Mouse (Mus musculus) MEL (cell line): ENCODE results near the gene Unc79. TPM values are rescaled to one million over a fixed set of nuclear protein-coding genes. Genes with fewer than 3 reads are reported as not detected.

Experiments
- DNase-seq: peaks from one replicate; pipeline ENCODE4 v3.0.0; 2011; ENCODE audit warnings: low read depth, low spot score
- H3K27ac ChIP-seq: 2 replicates; pipeline ENCODE4 v1.5.1; 2012; ENCODE audit warnings: low read depth, mild to moderate bottlenecking, control low read depth, low read length, moderate library complexity; ENCODE audit not compliant: control insufficient read depth
- H3K27me3 ChIP-seq, 2 experiments: fragments of 150-350 bp in 1 of 2; sonication (generic) in 1 of 2; 2 replicates each; pipeline ENCODE4 v1.6.1; 2012; ENCODE audit warnings: low read length in 2 of 2, mild to moderate bottlenecking in 2 of 2, improper control_type of control experiment in 1 of 2, moderate library complexity in 1 of 2; ENCODE audit not compliant: insufficient read depth in 2 of 2, control insufficient read depth in 1 of 2
- H3K36me3 ChIP-seq, 2 experiments: 2 replicates each; pipeline ENCODE4 v1.6.1; 2012 to 2014; ENCODE audit warnings: low read length in 2 of 2, improper control_type of control experiment in 1 of 2, inconsistent platforms in 1 of 2, mild to moderate bottlenecking in 1 of 2; ENCODE audit not compliant: insufficient read depth in 2 of 2, control insufficient read depth in 1 of 2
- H3K4me1 ChIP-seq, 2 experiments: fragments of 150-350 bp in 1 of 2; sonication (generic) in 1 of 2; 2 replicates each; pipeline ENCODE4 v1.6.1; 2012; ENCODE audit warnings: low read length in 2 of 2, improper control_type of control experiment in 1 of 2, mild to moderate bottlenecking in 1 of 2; ENCODE audit not compliant: insufficient read depth in 2 of 2, control insufficient read depth in 1 of 2
- H3K4me3 ChIP-seq, 2 experiments: fragments of 150-350 bp in 1 of 2; sonication (generic) in 1 of 2; 2 replicates each; pipeline ENCODE4 v1.5.1; 2012; ENCODE audit warnings: low read depth in 2 of 2, low read length in 2 of 2, mild to moderate bottlenecking in 2 of 2, moderate library complexity in 2 of 2, control low read depth in 1 of 2, improper control_type of control experiment in 1 of 2; ENCODE audit not compliant: control insufficient read depth in 1 of 2, insufficient read depth in 1 of 2
- H3K79me2 ChIP-seq: 2 replicates; pipeline ENCODE4 v1.6.1; 2012; ENCODE audit warnings: mild to moderate bottlenecking, low read length, moderate library complexity; ENCODE audit not compliant: control insufficient read depth, poor library complexity, insufficient read depth
- H3K9ac ChIP-seq: 2 replicates; pipeline ENCODE4 v1.6.1; 2012; ENCODE audit warnings: low read depth, mild to moderate bottlenecking, control low read depth, low read length, moderate library complexity; ENCODE audit not compliant: control insufficient read depth, poor library complexity, severe bottlenecking
- H3K9me3 ChIP-seq: fragments of 150-350 bp; sonication (generic); replicated peaks from 2 replicates; pipeline ENCODE4 v1.6.1; 2012; ENCODE audit warnings: mild to moderate bottlenecking, low read length, improper control_type of control experiment, moderate library complexity; ENCODE audit not compliant: insufficient read depth
- BHLHE40 ChIP-seq: IDR thresholded peaks from 2 replicates; pipeline ENCODE4 v1.6.1; 2012; ENCODE audit warnings: low read depth, mild to moderate bottlenecking, inconsistent platforms, low read length, improper control_type of control experiment, borderline replicate concordance
- CHD1 ChIP-seq: IDR thresholded peaks from 2 replicates; pipeline ENCODE4 v1.6.1; 2012; ENCODE audit warnings: low read depth, mild to moderate bottlenecking, inconsistent platforms, low read length, improper control_type of control experiment
- CHD2 ChIP-seq: IDR thresholded peaks from 2 replicates; pipeline ENCODE4 v1.6.1; 2011; ENCODE audit warnings: low read length, improper control_type of control experiment
- E2F4 ChIP-seq: IDR thresholded peaks from 2 replicates; pipeline ENCODE4 v1.6.1; 2011; ENCODE audit warnings: low read depth, low read length, improper control_type of control experiment, borderline replicate concordance
- ELF1 ChIP-seq: IDR thresholded peaks from 2 replicates; pipeline ENCODE4 v1.6.1; 2014; ENCODE audit warnings: low read depth, mild to moderate bottlenecking, inconsistent platforms, low read length, improper control_type of control experiment, moderate library complexity
- EP300 ChIP-seq, 2 experiments: IDR thresholded peaks; 2 replicates each; pipeline ENCODE4 v1.6.1; 2011; ENCODE audit warnings: improper control_type of control experiment in 2 of 2, low read length in 2 of 2, low read depth in 1 of 2, mild to moderate bottlenecking in 1 of 2
- GATA1 ChIP-seq: IDR thresholded peaks from 2 replicates; pipeline ENCODE4 v1.6.1; 2011; ENCODE audit warnings: low read depth, low read length, improper control_type of control experiment
- JUND ChIP-seq: IDR thresholded peaks from 2 replicates; pipeline ENCODE4 v1.6.1; 2011; ENCODE audit warnings: low read depth, mild to moderate bottlenecking, improper control_type of control experiment, low read length
- KAT2A ChIP-seq: conservative IDR thresholded peaks from 2 replicates; pipeline ENCODE4 v1.6.1; 2012; ENCODE audit warnings: low read depth, low read length, improper control_type of control experiment, inconsistent platforms
- MAFK ChIP-seq: IDR thresholded peaks from 2 replicates; pipeline ENCODE4 v1.6.1; 2011; ENCODE audit warnings: low read depth, mild to moderate bottlenecking, low read length, improper control_type of control experiment, borderline replicate concordance
- MEF2A ChIP-seq: IDR thresholded peaks from 2 replicates; pipeline ENCODE4 v1.6.1; 2014; ENCODE audit warnings: low read depth, mild to moderate bottlenecking, inconsistent platforms, low read length, improper control_type of control experiment; ENCODE audit not compliant: poor library complexity, insufficient replicate concordance, severe bottlenecking; ENCODE audit errors: extremely low read depth
- MXI1 ChIP-seq: IDR thresholded peaks from 2 replicates; pipeline ENCODE4 v1.6.1; 2011; ENCODE audit warnings: mild to moderate bottlenecking, low read depth, low read length, improper control_type of control experiment
- MYB ChIP-seq: IDR thresholded peaks from 2 replicates; pipeline ENCODE4 v1.6.1; 2011; ENCODE audit warnings: mild to moderate bottlenecking, low read depth, low read length, improper control_type of control experiment
- MYC ChIP-seq: IDR thresholded peaks from 2 replicates; pipeline ENCODE4 v1.6.1; 2011; ENCODE audit warnings: low read depth, mild to moderate bottlenecking, low read length, improper control_type of control experiment, moderate library complexity
- NELFE ChIP-seq: IDR thresholded peaks from 2 replicates; pipeline ENCODE4 v1.6.1; 2011; ENCODE audit warnings: low read depth, low read length, improper control_type of control experiment
- NRF1 ChIP-seq: IDR thresholded peaks from 2 replicates; pipeline ENCODE4 v1.6.1; 2014; ENCODE audit warnings: low read depth, mild to moderate bottlenecking, inconsistent platforms, low read length, improper control_type of control experiment, moderate library complexity; ENCODE audit not compliant: poor library complexity, insufficient read depth, severe bottlenecking
- POLR2A ChIP-seq, 2 experiments: IDR thresholded peaks; 2 replicates each; pipeline ENCODE4 v1.6.1; 2011 to 2012; ENCODE audit warnings: low read length in 2 of 2, mild to moderate bottlenecking in 2 of 2, control low read depth in 1 of 2, improper control_type of control experiment in 1 of 2, low read depth in 1 of 2, moderate library complexity in 1 of 2; ENCODE audit not compliant: control insufficient read depth in 1 of 2, insufficient read depth in 1 of 2, poor library complexity in 1 of 2
- POLR2AphosphoS2 ChIP-seq: IDR thresholded peaks from 2 replicates; pipeline ENCODE4 v1.6.1; 2011; ENCODE audit warnings: low read length, improper control_type of control experiment
- RAD21 ChIP-seq: IDR thresholded peaks from 2 replicates; pipeline ENCODE4 v1.6.1; 2011; ENCODE audit warnings: mild to moderate bottlenecking, low read depth, low read length, improper control_type of control experiment
- SIN3A ChIP-seq: IDR thresholded peaks from 2 replicates; pipeline ENCODE4 v1.6.1; 2012; ENCODE audit warnings: low read length, improper control_type of control experiment, inconsistent platforms
- SMC3 ChIP-seq: IDR thresholded peaks from 2 replicates; pipeline ENCODE4 v1.6.1; 2011; ENCODE audit warnings: low read depth, low read length, improper control_type of control experiment
- TAL1 ChIP-seq: IDR thresholded peaks from 2 replicates; pipeline ENCODE4 v1.6.1; 2012; ENCODE audit warnings: mild to moderate bottlenecking, inconsistent platforms, low read length, moderate library complexity, mixed read lengths
- TCF12 ChIP-seq: IDR thresholded peaks from 2 replicates; pipeline ENCODE4 v1.6.1; 2014; ENCODE audit warnings: low read depth, mild to moderate bottlenecking, inconsistent platforms, low read length, improper control_type of control experiment, moderate library complexity
- UBTF ChIP-seq: IDR thresholded peaks from 2 replicates; pipeline ENCODE4 v1.6.1; 2012; ENCODE audit warnings: low read depth, mild to moderate bottlenecking, inconsistent platforms, low read length, improper control_type of control experiment, moderate library complexity, borderline replicate concordance; ENCODE audit not compliant: insufficient read depth
- USF1 ChIP-seq: IDR thresholded peaks from 2 replicates; pipeline ENCODE4 v1.6.1; 2014; ENCODE audit warnings: low read depth, mild to moderate bottlenecking, inconsistent platforms, low read length, improper control_type of control experiment, moderate library complexity
- USF2 ChIP-seq, 2 experiments: IDR thresholded peaks; 2 replicates each; pipeline ENCODE4 v1.6.1; 2011 to 2012; ENCODE audit warnings: improper control_type of control experiment in 2 of 2, low read length in 2 of 2, borderline replicate concordance in 1 of 2, inconsistent platforms in 1 of 2, low read depth in 1 of 2, mild to moderate bottlenecking in 1 of 2; ENCODE audit not compliant: insufficient read depth in 1 of 2
- polyA plus RNA-seq, 2 experiments: library from polyadenylated mRNA; stranded (reverse) in 1 of 2; unstranded in 1 of 2; fragments of >175 nt in 1 of 2; fragments of >200 nt in 1 of 2; gene quantifications; 2 replicates each; pipeline versions ENCODE4 v1.2.1 to v1.2.4; 2012; ENCODE audit warnings: low replicate concordance in 2 of 2, low read depth in 1 of 2; ENCODE audit not compliant: insufficient read length in 2 of 2, insufficient read depth in 1 of 2, missing spikeins in 1 of 2
- total RNA-seq: library from RNA; depleted of rRNA; stranded (reverse); fragments of 300-350 nt; gene quantifications from 2 replicates; pipeline ENCODE4 v1.2.3, GENCODE M21; 2012

The Unc79 gene
- total and polyA plus RNA-seq, 3 experiments: 0.01 TPM; not detected in 2

GRCm38 (mm10) chr12:103160721-103161120, 212.1 kb downstream of the Unc79 start:
- no peaks in the 10 kb centered on the region for H3K36me3 ChIP-seq
- H3K4me3 ChIP-seq: no peak overlapping the region
- no peaks in the 10 kb centered on the region for H3K4me1 ChIP-seq
- no peaks in the 10 kb centered on the region for H3K79me2 ChIP-seq
- no peaks in the 10 kb centered on the region for H3K9me3 ChIP-seq
- H3K9ac ChIP-seq: no peak overlapping the region
- H3K27ac ChIP-seq: no peak overlapping the region
- no peak for DNase-seq
- TF ChIP-seq EP300 (IDR thresholded peaks at IDR 0.05; ENCODE audit: low read depth in 1 of 2, low read length in 2 of 2) (no peak), POLR2AphosphoS2 (no peak), JUND (no peak), CHD2 (no peak), NELFE (no peak), SIN3A (no peak), SMC3 (no peak), POLR2A (IDR thresholded peaks at IDR 0.05; ENCODE audit: control insufficient read depth in 1 of 2, insufficient read depth in 1 of 2, low read depth in 1 of 2, low read length in 2 of 2, poor library complexity in 1 of 2) (no peak), ELF1 (no peak), MEF2A (no peak), BHLHE40 (no peak), MYC (no peak), NRF1 (no peak), USF1 (no peak), MYB (no peak), CHD1 (no peak), RAD21 (no peak)
- no peaks in the 10 kb centered on the region for H3K27me3 ChIP-seq

- DNase-seq: no peak
- Histone ChIP-seq H3K4me3 (no peak overlapping the region), H3K79me2 (no peaks in the 10 kb centered on the region), H3K9me3 (no peaks in the 10 kb centered on the region), H3K27ac (no peak overlapping the region), H3K27me3 (no peaks in the 10 kb centered on the region), H3K9ac (no peak overlapping the region), H3K36me3 (no peaks in the 10 kb centered on the region), H3K4me1 (no peaks in the 10 kb centered on the region)
- TF ChIP-seq TCF12 (no peak), USF2 (IDR thresholded peaks at IDR 0.05; ENCODE audit: borderline replicate concordance in 1 of 2, insufficient read depth in 1 of 2, low read depth in 1 of 2, low read length in 2 of 2) (no peak), E2F4 (no peak), TAL1 (no peak), UBTF (no peak), POLR2AphosphoS2 (no peak), MXI1 (no peak), GATA1 (no peak), KAT2A (no peak), EP300 (IDR thresholded peaks at IDR 0.05; ENCODE audit: low read depth in 1 of 2, low read length in 2 of 2) (no peak), MYB (no peak), MAFK (no peak), SIN3A (no peak), RAD21 (no peak), SMC3 (no peak)
These were observed 214.9 kb downstream of the Unc79 start for GRCm38 (mm10) chr12:103163596-103163995.
